Mouse (Mus musculus) heart, postnatal 14 days (tissue): ENCODE measurements at regions not wholly inside any gene's neighbourhood (a gene's known extent, or its start where the extent isn't known, plus 50 kb on each side); places are given as distances from the start of the nearest gene placed in this dataset.

ENCODE experiments used
- DNase-seq, 2 experiments: peaks; one replicate each; pipeline ENCODE4 v3.0.0; 2021 to 2022
- intact Hi-C: fragments of 180-260 bp; cut with DNase I; formaldehyde crosslinking; loops from one replicate; pipeline ENCODE4 v1.15.1; 2025

DNA sequence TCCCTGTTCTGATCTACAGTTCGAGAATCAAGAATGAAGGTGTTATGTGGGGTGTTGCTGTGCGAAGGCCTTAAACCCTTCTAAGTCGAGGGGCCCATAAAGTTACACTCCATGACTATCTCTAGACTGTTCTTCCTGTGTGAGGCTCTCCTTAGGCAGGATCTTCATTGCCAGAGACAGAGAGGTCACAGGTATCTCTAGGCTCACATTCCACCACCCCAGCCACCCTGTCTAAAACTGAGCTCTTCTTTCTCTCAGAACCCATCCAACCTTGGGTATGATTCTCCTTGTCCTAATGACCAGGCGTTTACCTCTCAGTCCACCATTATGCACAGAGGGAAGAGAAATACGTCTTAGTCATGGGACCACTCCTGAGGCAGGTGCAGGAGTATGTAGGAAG, 317.2 kb downstream of the Wdr11 start:
- intact Hi-C loops: no loop called here
- no peak for DNase-seq

DNA sequence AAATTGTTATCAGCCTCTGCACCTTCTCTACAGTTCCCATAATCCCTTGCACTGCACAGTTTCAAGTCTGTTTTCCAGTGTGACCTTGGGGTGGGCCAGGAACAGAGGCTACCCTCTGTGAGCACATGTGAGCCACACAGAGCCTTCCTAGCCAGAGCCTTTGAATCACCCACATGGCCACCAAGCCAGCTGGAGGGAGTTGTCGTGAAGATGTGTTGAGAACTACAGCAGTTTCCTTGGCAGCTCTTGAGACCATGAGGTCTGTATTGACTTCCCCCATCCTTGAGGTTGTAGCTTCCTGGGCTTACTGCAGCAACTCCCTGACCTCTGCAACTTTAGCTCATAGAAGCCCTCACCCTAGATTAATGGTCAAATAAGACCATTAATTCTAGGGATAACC, 318.1 kb downstream of the Wdr11 start:
- no peak for DNase-seq
- intact Hi-C loops: no loop called here

GRCm38 (mm10) chr7:129910826-129911225, 319.2 kb downstream of the Wdr11 start:
- no peak for DNase-seq
- intact Hi-C loops: no loop called here

- intact Hi-C loops: no loop called here
- DNase-seq: no peak
Measured at GRCm38 (mm10) chr7:129914871-129915270, 323.2 kb downstream of the Wdr11 start.

- intact Hi-C loops: no loop called here
- DNase-seq: no peak
Measured at GRCm38 (mm10) chr7:129918240-129919200, 326.9 kb downstream of the Wdr11 start.

DNA sequence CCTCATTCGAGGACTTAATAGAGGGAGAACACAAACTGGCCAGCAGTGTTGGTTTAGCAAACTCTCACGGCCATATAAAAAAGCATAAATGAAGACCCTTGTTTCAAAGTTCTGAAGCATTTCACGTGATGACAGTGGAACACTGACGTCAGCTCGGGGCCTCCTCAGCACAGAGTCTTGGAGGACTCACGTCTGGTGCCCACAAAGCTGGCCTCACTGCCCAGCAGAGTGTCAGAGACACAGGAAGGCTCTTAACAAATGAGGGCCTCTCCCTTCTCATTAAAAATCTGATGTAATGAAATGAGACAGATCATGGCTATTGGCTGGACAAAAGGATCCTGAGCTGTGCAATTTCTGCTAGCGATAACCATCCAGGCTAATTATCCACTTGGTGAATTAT, 330.6 kb downstream of the Wdr11 start:
- intact Hi-C loops: no loop called here
- DNase-seq: no peak

- DNase-seq: no peak
Measured at GRCm38 (mm10) chr7:129936731-129937130, 345.1 kb downstream of the Wdr11 start.

GRCm38 (mm10) chr7:129937715-129938114, 346.1 kb downstream of the Wdr11 start:
- intact Hi-C loops: no loop called here
- DNase-seq: no peak

More at GRCm38 (mm10) chr7:129936731-129937130, 345.1 kb downstream of the Wdr11 start:
- intact Hi-C loops: no loop called here

GRCm38 (mm10) chr7:129938141-129938540, 346.5 kb downstream of the Wdr11 start:
- intact Hi-C loops: no loop called here
- DNase-seq: no peak

DNA sequence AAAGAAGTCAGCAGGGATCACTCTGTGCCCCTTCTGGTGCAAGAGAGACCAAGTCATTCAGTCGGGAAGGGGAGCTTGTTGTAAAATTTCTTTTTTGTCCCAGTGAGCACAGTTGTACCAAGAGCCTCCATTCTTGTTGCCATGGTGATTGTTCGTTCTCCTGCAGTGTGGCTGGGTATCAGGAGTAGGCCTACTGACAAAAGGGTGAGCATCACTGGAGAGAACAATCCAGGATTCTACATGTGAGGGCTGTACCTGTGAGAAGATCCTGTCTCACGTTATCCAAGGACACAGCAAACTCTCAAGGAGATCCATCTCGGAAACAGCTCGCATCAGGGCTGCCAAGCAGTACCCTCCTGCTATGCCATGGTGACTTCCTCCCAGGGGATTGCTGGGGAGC, 347.6 kb downstream of the Wdr11 start:
- intact Hi-C loops: no loop called here
- no peak for DNase-seq

DNA sequence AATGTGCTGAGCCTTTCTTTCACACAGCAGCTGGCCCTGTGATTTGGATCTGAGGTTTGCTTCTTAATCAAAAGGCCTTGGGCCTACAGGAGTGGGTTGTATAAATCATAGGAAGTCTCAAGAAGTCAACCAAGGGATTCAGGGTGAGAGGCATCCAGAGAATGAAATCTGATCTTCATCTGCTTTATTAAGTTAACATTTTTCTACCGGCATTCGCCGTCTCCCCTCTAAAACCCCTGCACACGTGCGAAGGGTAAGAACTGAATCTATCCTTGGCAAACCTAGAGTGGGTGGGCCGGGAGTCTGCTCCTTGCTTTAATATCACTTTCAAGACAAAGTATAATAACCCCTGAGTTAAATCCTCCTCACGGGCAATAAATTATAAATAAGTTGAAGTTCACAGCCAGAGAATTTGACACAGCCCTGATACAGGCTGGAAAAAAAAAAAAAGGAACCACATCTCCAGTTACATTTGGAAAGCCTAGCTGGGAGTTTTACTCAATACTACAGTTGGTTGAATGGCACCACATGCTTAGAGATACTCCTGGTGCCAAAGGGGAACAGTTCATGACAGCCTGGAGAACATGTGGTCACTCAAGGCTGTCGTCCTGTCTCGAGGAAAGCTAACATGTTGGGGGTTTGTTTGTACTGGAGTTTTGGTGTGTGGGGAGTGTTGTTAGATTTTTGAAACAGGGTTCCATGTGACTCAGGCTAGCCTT, 349.8 kb downstream of the Wdr11 start:
- DNase-seq: no peak
- intact Hi-C loops: no loop called here

DNA sequence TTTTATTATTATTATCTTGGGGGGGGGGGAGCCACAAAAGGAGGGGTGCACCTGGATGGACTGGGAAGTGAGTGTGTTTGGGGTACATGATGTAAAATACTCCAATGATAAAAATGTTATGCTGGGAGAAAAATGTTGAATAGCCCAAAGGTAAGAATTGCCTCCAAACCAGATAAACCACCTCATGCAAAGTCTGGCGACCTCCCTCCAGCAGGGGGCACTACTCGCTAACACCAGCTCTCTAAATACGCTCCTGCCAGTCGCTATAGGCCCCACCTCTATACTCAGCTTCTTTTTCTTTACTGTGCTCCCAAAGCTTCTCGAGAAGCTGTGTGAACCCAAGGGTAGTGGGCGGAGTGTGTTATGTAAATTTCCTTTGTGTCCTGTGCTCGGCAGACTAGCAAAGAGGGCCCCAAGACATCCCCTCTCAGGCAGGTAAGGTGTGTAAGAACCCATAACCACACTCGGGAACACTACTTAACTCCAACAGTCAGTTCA, 357.0 kb downstream of the Wdr11 start:
- no peak for DNase-seq
- intact Hi-C loops: no loop called here

DNA sequence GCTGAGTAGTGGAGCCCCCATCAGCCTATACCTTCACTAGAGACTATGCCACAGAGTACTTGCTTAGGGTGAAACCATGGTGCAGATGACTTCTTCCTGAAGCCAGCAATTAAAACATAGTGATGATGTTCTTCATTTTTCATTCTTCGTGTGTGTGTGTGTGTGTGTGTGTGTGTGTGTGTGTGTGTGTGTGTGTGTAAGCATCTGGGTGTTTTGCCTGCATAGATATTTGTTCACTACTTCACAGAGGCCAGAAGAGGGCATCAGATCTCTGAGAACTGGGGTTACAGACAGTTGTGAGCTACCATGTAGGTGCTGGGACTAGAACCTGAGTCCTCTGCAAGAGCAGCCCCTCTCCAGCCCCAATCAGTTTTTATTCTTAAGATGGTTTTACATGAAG, 358.8 kb downstream of the Wdr11 start:
- DNase-seq: no peak
- intact Hi-C loops: no loop called here

GRCm38 (mm10) chr7:129958379-129958778, 366.7 kb downstream of the Wdr11 start:
- no peak for DNase-seq
- intact Hi-C loops: no loop called here

GRCm38 (mm10) chr7:129962575-129962974, 370.9 kb downstream of the Wdr11 start:
- intact Hi-C loops: no loop called here
- DNase-seq: no peak

- no peak for DNase-seq
- intact Hi-C loops: no loop called here
Measured at GRCm38 (mm10) chr7:129964192-129964591, 372.5 kb downstream of the Wdr11 start.

- no peak for DNase-seq
- intact Hi-C loops: no loop called here
Measured at GRCm38 (mm10) chr7:129965281-129966051, 373.8 kb downstream of the Wdr11 start.

- intact Hi-C loops: no loop called here
- DNase-seq: no peak
Measured at GRCm38 (mm10) chr7:129966771-129967170, 375.1 kb downstream of the Wdr11 start.

- intact Hi-C loops: no loop called here
- no peak for DNase-seq
Measured at GRCm38 (mm10) chr7:129970201-129970600, 378.5 kb downstream of the Wdr11 start.

DNA sequence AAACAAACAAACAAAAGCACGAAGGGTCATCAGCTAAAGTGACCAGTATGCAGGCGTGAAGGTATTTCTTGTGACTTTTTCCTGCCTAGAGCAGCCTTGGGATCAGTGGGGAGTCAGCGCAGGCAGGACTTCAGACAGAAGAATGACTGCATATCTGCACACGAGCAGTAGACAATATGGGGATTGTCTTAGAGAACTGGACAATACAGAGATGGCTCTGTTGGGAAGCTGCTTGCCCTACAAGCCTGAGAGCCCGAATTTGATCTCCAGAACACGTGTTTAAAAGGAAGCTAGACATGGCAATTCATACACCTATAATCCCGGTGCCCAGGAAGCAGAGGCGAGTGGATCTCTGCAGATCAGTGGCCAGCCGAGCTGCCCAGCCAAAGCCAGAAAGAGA, 382.5 kb downstream of the Wdr11 start:
- no peak for DNase-seq
- intact Hi-C loops: no loop called here

DNA sequence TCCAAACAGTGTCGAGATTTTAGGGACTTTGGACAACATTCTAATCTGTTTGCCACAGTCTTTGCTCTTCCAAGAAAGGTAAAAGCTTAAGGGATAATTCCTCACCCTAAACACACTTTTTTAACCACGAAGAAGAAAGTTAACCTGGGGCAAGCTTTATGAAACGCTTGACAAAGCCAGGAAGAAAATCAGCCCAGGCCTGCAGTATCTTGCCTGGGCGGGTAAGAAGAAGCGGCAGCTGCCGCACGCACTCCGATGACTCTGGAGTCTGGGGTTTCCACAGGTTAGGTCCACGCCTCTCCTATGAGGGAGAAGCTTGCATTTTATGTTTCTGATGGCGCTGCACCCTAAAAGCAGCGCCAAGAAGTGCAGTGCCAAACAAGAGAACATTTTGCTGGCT, 383.2 kb downstream of the Wdr11 start:
- intact Hi-C loops: no loop called here

More for the DNA sequence above, 383.2 kb downstream of the Wdr11 start:
- no peak for DNase-seq
